In genomic region chr15:84298804-84299370, GRCm38 (mm10) we compare ENCODE assay signal across 8 mouse cellular contexts. TPM values are rescaled to one million over a fixed set of nuclear protein-coding genes. Genes with fewer than 3 reads are reported as not detected.
A peak's percentile ranks its signal among the peaks of the same experiment; 100 is the strongest.
DNase-seq lines count a peak whose midpoint lies in the region; TF ChIP-seq lines count a peak whose summit lies in the region.

No protein-coding gene starts in this region.

- no peaks in the 10 kb centered on the region for H3K36me3 ChIP-seq in CH12.LX (replicated peaks in 1 of 2; ENCODE audit: control insufficient read depth in 1 of 2, insufficient read depth in 1 of 2, low read length in 1 of 2)

- H3K79me2 ChIP-seq in CH12.LX (replicated peaks; ENCODE audit: control insufficient read depth, extremely low read depth, insufficient read depth, poor library complexity, severe bottlenecking), result no peaks in the 10 kb centered on the region

- peak overlapping the region; percentile 50 for H3K27ac ChIP-seq in CH12.LX (ENCODE audit: insufficient read depth, low read depth)

- no peak for TF ChIP-seq RAD21 in CH12.LX (IDR thresholded peaks at IDR 0.05; ENCODE audit: low read depth, low read length)

- peaks cover 58 to 85% of the 10 kb centered on the region in 2 experiments for H3K4me1 ChIP-seq in CH12.LX (ENCODE audit: control insufficient read depth in 1 of 2, insufficient read depth in 2 of 2)

- peak; percentile 54 for DNase-seq in adrenal gland, postnatal 14 days
- no peak for DNase-seq in adrenal gland, postnatal 4 days (ENCODE audit: low spot score in 2 of 2)
- DNase-seq in CH12.LX (ENCODE audit: extremely low read depth), result peak; percentile 73
- peak; percentile 40 to 62 for DNase-seq in frontal cortex, postnatal 14 days (ENCODE audit: low spot score in 2 of 2)
- DNase-seq in lung, postnatal 14 days, result peak; percentile 10
- DNase-seq in right cerebral cortex, postnatal 36 days (ENCODE audit: low spot score in 2 of 2), result peak; percentile 35 to 51
- DNase-seq in ovary, postnatal 36 days (ENCODE audit: low spot score), result no peak
- no peak for DNase-seq in Muller cell, postnatal 12 days (ENCODE audit: inconsistent ontology term)

- TF ChIP-seq EP300 in CH12.LX (IDR thresholded peaks at IDR 0.05; ENCODE audit: low read length), result no peak

- peak overlapping the region; percentile 2; the same call in 1 of the 2 replicates for H3K9ac ChIP-seq in CH12.LX (ENCODE audit: insufficient read depth, low read depth)

- peaks cover 2% of the 10 kb centered on the region for H3K27me3 ChIP-seq in CH12.LX (replicated peaks)

- TF ChIP-seq CTCF in CH12.LX (conservative IDR thresholded peaks at IDR 0.05 in 1 of 2, IDR thresholded peaks at IDR 0.05 in 1 of 2; ENCODE audit: low read depth in 2 of 2, low read length in 2 of 2), result no peak

- dilution Hi-C loops in CH12.LX (cut with MboI; ENCODE audit: extremely low pct_ligation_motif_present, extremely low pct_unique_long_range_greater_than_20kb, low sequenced_read_pairs), result no loop called here

- TF ChIP-seq POLR2A in CH12.LX (IDR thresholded peaks at IDR 0.05; ENCODE audit: low read depth, low read length), result no peak

- H3K4me2 ChIP-seq in CH12.LX (ENCODE audit: insufficient read depth, low read depth, poor library complexity, severe bottlenecking), result peak overlapping the region; percentile 18; the same call in 1 of the 2 replicates

- H3K4me3 ChIP-seq in CH12.LX (replicated peaks in 1 of 3; ENCODE audit: low read depth in 2 of 3, low read length in 2 of 3, poor library complexity in 1 of 3), result no peak overlapping the region

- H3K9me3 ChIP-seq in CH12.LX (replicated peaks; ENCODE audit: low read length), result no peaks in the 10 kb centered on the region

- in situ Hi-C loops in CH12.LX (cut with MboI; ENCODE audit: low pct_ligation_motif_present, low pct_unique_long_range_greater_than_20kb, low sequenced_read_pairs), result no loop called here

TF ChIP-seq in CH12.LX, 34 proteins besides CTCF, POLR2A, EP300 and RAD21:
- TF ChIP-seq GABPA (IDR thresholded peaks at IDR 0.05; ENCODE audit: insufficient replicate concordance, low read depth, low read length), result no peak
- TF ChIP-seq MAZ (IDR thresholded peaks at IDR 0.05; ENCODE audit: low read depth, low read length), result no peak
- no peak for TF ChIP-seq BHLHE40 (IDR thresholded peaks at IDR 0.05; ENCODE audit: low read depth, low read length)
- no peak for TF ChIP-seq RCOR1 (conservative IDR thresholded peaks at IDR 0.05; ENCODE audit: low read depth, low read length)
- no peak for TF ChIP-seq SIN3A (IDR thresholded peaks at IDR 0.05; ENCODE audit: low read length)
- no peak for TF ChIP-seq ZMIZ1 (IDR thresholded peaks at IDR 0.05; ENCODE audit: low read depth, low read length)
- no peak for TF ChIP-seq MAFK (IDR thresholded peaks at IDR 0.05; ENCODE audit: insufficient replicate concordance, low read length)
- TF ChIP-seq ZKSCAN1 (IDR thresholded peaks at IDR 0.05; ENCODE audit: borderline replicate concordance, low read depth, low read length), result no peak
- TF ChIP-seq JUND (conservative IDR thresholded peaks at IDR 0.05; ENCODE audit: low read depth, low read length), result no peak
- TF ChIP-seq UBTF (IDR thresholded peaks at IDR 0.05; ENCODE audit: low read depth, low read length), result no peak
- no peak for TF ChIP-seq CHD1 (IDR thresholded peaks at IDR 0.05; ENCODE audit: low read depth, low read length)
- peak; percentile 64 for TF ChIP-seq MAX (IDR thresholded peaks at IDR 0.05; ENCODE audit: low read length)
- no peak; the same call in 1 of the 2 replicates for TF ChIP-seq SMC3 (IDR thresholded peaks at IDR 0.05; ENCODE audit: low read depth, low read length)
- no peak for TF ChIP-seq JUN (IDR thresholded peaks at IDR 0.05; ENCODE audit: insufficient read depth, low read depth, low read length)
- 0 out of 2 replicates have a peak, but pooled peaks have one; percentile 11 for TF ChIP-seq NELFE (IDR thresholded peaks at IDR 0.05; ENCODE audit: low read depth, low read length)
- TF ChIP-seq TCF12 (IDR thresholded peaks at IDR 0.05; ENCODE audit: low read depth, low read length), result peak; percentile 78; the same call in 1 of the 2 replicates
- TF ChIP-seq NRF1 (IDR thresholded peaks at IDR 0.05; ENCODE audit: low read depth, low read length), result no peak
- TF ChIP-seq MXI1 (IDR thresholded peaks at IDR 0.05; ENCODE audit: low read depth, low read length), result no peak
- no peak for TF ChIP-seq ZNF384 (IDR thresholded peaks at IDR 0.05; ENCODE audit: low read depth, low read length)
- TF ChIP-seq ELF1 (IDR thresholded peaks at IDR 0.05; ENCODE audit: low read depth, low read length), result 0 out of 2 replicates have a peak, but pooled peaks have one; percentile 26
- no peak for TF ChIP-seq MYC (IDR thresholded peaks at IDR 0.05; ENCODE audit: low read depth, low read length)
- TF ChIP-seq POLR2AphosphoS2 (IDR thresholded peaks at IDR 0.05; ENCODE audit: low read depth, low read length), result no peak
- TF ChIP-seq USF2 (conservative IDR thresholded peaks at IDR 0.05; ENCODE audit: low read depth, low read length), result no peak
- no peak for TF ChIP-seq ZC3H11A (IDR thresholded peaks at IDR 0.05; ENCODE audit: low read depth, low read length)
- TF ChIP-seq IRF4 (IDR thresholded peaks at IDR 0.05; ENCODE audit: low read depth, low read length), result no peak
- no peak for TF ChIP-seq HCFC1 (IDR thresholded peaks at IDR 0.05; ENCODE audit: low read depth, low read length)
- TF ChIP-seq PAX5 (IDR thresholded peaks at IDR 0.05; ENCODE audit: low read length), result no peak
- no peak for TF ChIP-seq E2F4 (IDR thresholded peaks at IDR 0.05; ENCODE audit: insufficient replicate concordance, low read depth, low read length)
- no peak for TF ChIP-seq TBP (conservative IDR thresholded peaks at IDR 0.05; ENCODE audit: low read depth, low read length)
- no peak for TF ChIP-seq CHD2 (IDR thresholded peaks at IDR 0.05; ENCODE audit: low read length)
- TF ChIP-seq ETS1 (conservative IDR thresholded peaks at IDR 0.05; ENCODE audit: low read depth, low read length), result no peak; the same call in 1 of the 2 replicates

RNA-seq across cellular contexts. Expression of gene Parvg, which starts 24.9 kb away (rescaled TPM):
- total RNA-seq in adrenal gland, postnatal 14 days (2021), result 1.3 and 6.9 TPM in 2 replicates
- 1 to 10 TPM; 4.3 to 5.9 TPM for total RNA-seq in adrenal gland, postnatal 4 days (2021)
- total RNA-seq in CH12.LX (2012; rRNA removed) (71.0 and 93.7 TPM in 2 replicates), CH12.LX (2014; rRNA removed) (96.0 and 98.3 TPM in 2 replicates)
- 131 and 140 TPM in 2 replicates for polyA plus RNA-seq in CH12.LX (2012; ENCODE audit: insufficient read length, low read depth)

Comparison
In these comparisons a context has a peak if more than half of its experiments do, and no peak if none do; other contexts are left out.
1. DNase-seq: peak in adrenal gland, postnatal 14 days (single experiment), CH12.LX (single experiment), frontal cortex, postnatal 14 days (2 of 2), lung, postnatal 14 days (single experiment) and right cerebral cortex, postnatal 36 days (2 of 2); none in adrenal gland, postnatal 4 days (0 of 2), ovary, postnatal 36 days (single experiment) and Muller cell, postnatal 12 days (single experiment).